Mouse (Mus musculus) kidney, postnatal 10 days (tissue): Measurements from ENCODE around the gene E130308A19Rik.
"Not testable (repeated sequence)": the region's sequence is repeated elsewhere in the genome, so short reads cannot be mapped to it uniquely, and the experiment has no call there.

Experiments used
- DNase-seq: peaks from one replicate; pipeline ENCODE4 v3.0.0; 2021; ENCODE audit warnings: mixed read lengths

Gene E130308A19Rik

GRCm38 (mm10) chr4:59793626-59794025, 167.6 kb downstream of the E130308A19Rik start:
- DNase-seq = not testable (repeated sequence)

GRCm38 (mm10) chr4:59794116-59794515, 168.1 kb downstream of the E130308A19Rik start:
- no peak for DNase-seq

- DNase-seq = no peak
Observed at GRCm38 (mm10) chr4:59795788-59796455, 169.9 kb downstream of the E130308A19Rik start.

GRCm38 (mm10) chr4:59800181-59800580, 174.2 kb downstream of the E130308A19Rik start:
- no peak for DNase-seq

GRCm38 (mm10) chr4:59801489-59801888, 175.5 kb downstream of the E130308A19Rik start, which contains the start of gene Inip:
TSS of gene Inip (minus strand) at chr4:59801589.
- no peak for DNase-seq

GRCm38 (mm10) chr4:59802107-59802506, 176.1 kb downstream of the E130308A19Rik start:
- no peak for DNase-seq

GRCm38 (mm10) chr4:59802792-59803191, 176.8 kb downstream of the E130308A19Rik start:
- DNase-seq = no peak

- DNase-seq = no peak
Observed at GRCm38 (mm10) chr4:59803358-59803757, 177.3 kb downstream of the E130308A19Rik start.

- DNase-seq = no peak
Observed at GRCm38 (mm10) chr4:59804754-59805153, 178.7 kb downstream of the E130308A19Rik start.

- peak; percentile 96 for DNase-seq
Observed at GRCm38 (mm10) chr4:59805181-59805967, 179.4 kb downstream of the E130308A19Rik start, which contains the start of gene Snx30. TSS of gene Snx30 (plus strand) at chr4:59805840.

GRCm38 (mm10) chr4:59805968-59806878, 180.2 kb downstream of the E130308A19Rik start:
- peak; percentile 61 for DNase-seq

- DNase-seq = no peak
Observed at GRCm38 (mm10) chr4:59806879-59807195, 180.8 kb downstream of the E130308A19Rik start.

GRCm38 (mm10) chr4:59807521-59807920, 181.5 kb downstream of the E130308A19Rik start:
- DNase-seq = no peak

GRCm38 (mm10) chr4:59808396-59808795, 182.4 kb downstream of the E130308A19Rik start:
- DNase-seq = peak; percentile 28
